Mouse (Mus musculus) stomach, postnatal 0 days (tissue): ENCODE measurements around the gene Rarres2.

Source experiments
- CTCF ChIP-seq: IDR thresholded peaks from 2 replicates; pipeline ENCODE4 v1.5.1; 2016; ENCODE audit warnings: antibody characterized with exemption, low read depth, mild to moderate bottlenecking, moderate library complexity
- EP300 ChIP-seq: optimal IDR thresholded peaks from 2 replicates; pipeline ENCODE3; 2016; ENCODE audit warnings: antibody characterized with exemption

GRCm38 (mm10) chr6:48594043-48594738 is 21.6 kb upstream of the Rarres2 start:
- no peak for TF ChIP-seq CTCF
- no peak for TF ChIP-seq EP300
